Mouse (Mus musculus) E14TG2a.4 (cell line): ENCODE data around the gene Hdac5.

Source experiments
- H3K27me3 ChIP-seq: 2 replicates; pipeline ENCODE4 v1.6.1; 2014; ENCODE audit warnings: low read length, control low read depth; ENCODE audit not compliant: insufficient read depth
- H3K36me3 ChIP-seq: 2 replicates; pipeline ENCODE4 v1.6.1; 2014; ENCODE audit warnings: low read length, control low read depth; ENCODE audit not compliant: insufficient read depth
- H3K4me1 ChIP-seq: replicated peaks from 2 replicates; pipeline ENCODE4 v1.6.1; 2014; ENCODE audit warnings: low read depth, low read length, control low read depth
- H3K4me3 ChIP-seq: replicated peaks from 2 replicates; pipeline ENCODE4 v1.5.1; 2014; ENCODE audit warnings: mild to moderate bottlenecking, low read length
- H3K9me3 ChIP-seq: 2 replicates; pipeline ENCODE4 v1.6.1; 2014; ENCODE audit warnings: low read length, control low read depth
- CTCF ChIP-seq: conservative IDR thresholded peaks from 2 replicates; pipeline ENCODE4 v1.5.1; 2014; ENCODE audit warnings: low read length
- NANOG ChIP-seq: IDR thresholded peaks from 2 replicates; pipeline ENCODE4 v1.6.1; 2014; ENCODE audit warnings: borderline replicate concordance, low read length, mixed read lengths
- POU5F1 ChIP-seq: IDR thresholded peaks from 2 replicates; pipeline ENCODE4 v1.6.1; 2014; ENCODE audit warnings: low read length, borderline replicate concordance

The Hdac5 gene

GRCm38 (mm10) chr11:102263211-102263610 is 33.2 kb upstream of the Hdac5 start:
- Histone ChIP-seq H3K4me1 (peaks cover 92% of the 10 kb centered on the region), H3K4me3 (no peak overlapping the region), H3K9me3 (no peaks in the 10 kb centered on the region), H3K27me3 (no peaks in the 10 kb centered on the region), H3K36me3 (peaks cover 68% of the 10 kb centered on the region)
- no peak for TF ChIP-seq CTCF
- no peak for TF ChIP-seq POU5F1
- TF ChIP-seq NANOG = no peak

GRCm38 (mm10) chr11:102258521-102258920 is 28.6 kb upstream of the Hdac5 start:
- no peaks in the 10 kb centered on the region for H3K27me3 ChIP-seq
- H3K36me3 ChIP-seq = peaks cover 96% of the 10 kb centered on the region
- H3K9me3 ChIP-seq = no peaks in the 10 kb centered on the region; the same call in 1 of the 2 replicates
- no peak overlapping the region for H3K4me3 ChIP-seq
- peaks cover 93% of the 10 kb centered on the region for H3K4me1 ChIP-seq
- no peak for TF ChIP-seq NANOG
- TF ChIP-seq CTCF = peak; percentile 62

GRCm38 (mm10) chr11:102258095-102258494 is 28.1 kb upstream of the Hdac5 start:
- peaks cover 93% of the 10 kb centered on the region for H3K4me1 ChIP-seq
- no peaks in the 10 kb centered on the region for H3K27me3 ChIP-seq
- peaks cover 96% of the 10 kb centered on the region for H3K36me3 ChIP-seq
- TF ChIP-seq POU5F1 (no peak), NANOG (no peak), CTCF (no peak)
- H3K4me3 ChIP-seq = no peak overlapping the region
- no peaks in the 10 kb centered on the region; the same call in 1 of the 2 replicates for H3K9me3 ChIP-seq

- Histone ChIP-seq H3K9me3 (no peaks in the 10 kb centered on the region; the same call in 1 of the 2 replicates), H3K4me3 (0 out of 2 replicates have a peak overlapping the region, but pooled peaks have one; percentile 21), H3K4me1 (peaks cover 92% of the 10 kb centered on the region), H3K36me3 (peaks cover 96% of the 10 kb centered on the region), H3K27me3 (no peaks in the 10 kb centered on the region)
- TF ChIP-seq POU5F1 = no peak
- peak; percentile 58 for TF ChIP-seq CTCF
Measured at GRCm38 (mm10) chr11:102257514-102257913, 27.5 kb upstream of the Hdac5 start.

- Histone ChIP-seq H3K4me1 (peaks cover 74% of the 10 kb centered on the region), H3K9me3 (no peaks in the 10 kb centered on the region), H3K4me3 (peak overlapping the region; percentile 98), H3K36me3 (peaks cover 42% of the 10 kb centered on the region), H3K27me3 (peaks cover 15% of the 10 kb centered on the region)
- TF ChIP-seq POU5F1 = no peak
- no peak for TF ChIP-seq CTCF
- no peak for TF ChIP-seq NANOG
Measured at GRCm38 (mm10) chr11:102249351-102250090, 19.6 kb upstream of the Hdac5 start.

- TF ChIP-seq NANOG (no peak), CTCF (peak; percentile 83)
- Histone ChIP-seq H3K27me3 (peaks cover 18% of the 10 kb centered on the region), H3K4me3 (peak within 1 kb of the TSS; percentile 98), H3K4me1 (peaks cover 69% of the 10 kb centered on the region), H3K9me3 (no peaks in the 10 kb centered on the region), H3K36me3 (peaks cover 34% of the 10 kb centered on the region)
Measured at GRCm38 (mm10) chr11:102248630-102249230, 18.8 kb upstream of the Hdac5 start, which contains the start of gene BC030867. Gene BC030867 (plus strand): TSS chr11:102248882.

GRCm38 (mm10) chr11:102246871-102247270 is 16.9 kb upstream of the Hdac5 start:
- H3K9me3 ChIP-seq = 0 out of 2 replicates have a peak, but pooled peaks cover under 1% of the 10 kb centered on the region
- H3K4me3 ChIP-seq = no peak overlapping the region
- H3K36me3 ChIP-seq = peaks cover 16% of the 10 kb centered on the region
- H3K27me3 ChIP-seq = peaks cover 18% of the 10 kb centered on the region
- peaks cover 57% of the 10 kb centered on the region for H3K4me1 ChIP-seq
- TF ChIP-seq CTCF (peak; percentile 68), NANOG (no peak)

- Histone ChIP-seq H3K9me3 (0 out of 2 replicates have a peak, but pooled peaks cover 4% of the 10 kb centered on the region), H3K36me3 (peaks cover 10% of the 10 kb centered on the region), H3K4me3 (no peak overlapping the region), H3K27me3 (peaks cover 18% of the 10 kb centered on the region), H3K4me1 (peaks cover 51% of the 10 kb centered on the region)
- TF ChIP-seq NANOG = no peak
- no peak for TF ChIP-seq CTCF
- no peak for TF ChIP-seq POU5F1
Measured at GRCm38 (mm10) chr11:102246273-102246635, 16.3 kb upstream of the Hdac5 start.
